Mouse (Mus musculus) olfactory bulb, adult 2 months (tissue): ENCODE measurements at regions not wholly inside any gene's neighbourhood (a gene's known extent, or its start where the extent isn't known, plus 50 kb on each side); places are given as distances from the start of the nearest gene placed in this dataset.

Source experiments
- H3K27ac ChIP-seq: fragments of 200-500 bp; 2 replicates; pipeline ENCODE4 v1.5.1; 2012; ENCODE audit warnings: low read depth, low read length; ENCODE audit not compliant: insufficient read depth
- H3K4me1 ChIP-seq: fragments of 200-500 bp; 2 replicates; pipeline ENCODE4 v1.6.1; 2012; ENCODE audit warnings: low read length; ENCODE audit not compliant: control insufficient read depth, insufficient read depth
- H3K4me3 ChIP-seq: fragments of 200-500 bp; 2 replicates; pipeline ENCODE4 v1.5.1; 2012; ENCODE audit warnings: mild to moderate bottlenecking, low read depth, low read length, moderate library complexity; ENCODE audit not compliant: insufficient read depth
- CTCF ChIP-seq: fragments of 200-500 bp; IDR thresholded peaks from 2 replicates; pipeline ENCODE4 v1.5.1; 2012; ENCODE audit warnings: low read depth, mild to moderate bottlenecking, low read length, moderate library complexity; ENCODE audit not compliant: insufficient read depth
- POLR2A ChIP-seq: fragments of 200-500 bp; IDR thresholded peaks from 2 replicates; pipeline ENCODE4 v1.6.1; 2012; ENCODE audit warnings: mild to moderate bottlenecking, low read depth, low read length, moderate library complexity; ENCODE audit not compliant: insufficient read depth
- WGBS: fragments of 180-500 bp; shearing (Covaris S2); methylation state at CpG from one replicate; pipeline ENCODE4 v1.1.7; 2018; 5-methylcytosine and 5-hydroxymethylcytosine counted together

DNA sequence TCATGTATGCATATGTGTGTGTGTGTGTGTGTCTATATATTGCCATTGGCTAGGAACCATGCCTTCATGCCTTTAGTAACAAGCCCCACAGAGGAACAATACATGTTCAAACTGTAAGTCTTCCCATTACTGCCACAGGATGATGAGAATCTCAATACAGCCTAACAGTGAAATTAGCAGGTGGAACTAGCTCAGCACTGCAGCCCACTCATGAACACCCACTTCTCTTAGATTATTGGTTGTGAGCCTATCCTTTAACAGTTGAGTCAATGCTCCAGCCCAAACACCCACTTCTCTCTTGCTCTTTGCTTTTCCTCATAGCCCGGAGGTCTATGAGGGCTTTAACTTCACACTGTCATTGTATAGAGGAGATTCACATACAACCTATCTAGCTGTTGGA, 287.5 kb upstream of the Plxna2 start:
- Histone ChIP-seq H3K4me3 (no peak overlapping the region), H3K4me1 (no peaks in the 10 kb centered on the region), H3K27ac (no peak overlapping the region)
- TF ChIP-seq POLR2A, result no peak
- TF ChIP-seq CTCF, result no peak
- 58% methylated on average over 1 of the region's 1 CpGs for WGBS

DNA sequence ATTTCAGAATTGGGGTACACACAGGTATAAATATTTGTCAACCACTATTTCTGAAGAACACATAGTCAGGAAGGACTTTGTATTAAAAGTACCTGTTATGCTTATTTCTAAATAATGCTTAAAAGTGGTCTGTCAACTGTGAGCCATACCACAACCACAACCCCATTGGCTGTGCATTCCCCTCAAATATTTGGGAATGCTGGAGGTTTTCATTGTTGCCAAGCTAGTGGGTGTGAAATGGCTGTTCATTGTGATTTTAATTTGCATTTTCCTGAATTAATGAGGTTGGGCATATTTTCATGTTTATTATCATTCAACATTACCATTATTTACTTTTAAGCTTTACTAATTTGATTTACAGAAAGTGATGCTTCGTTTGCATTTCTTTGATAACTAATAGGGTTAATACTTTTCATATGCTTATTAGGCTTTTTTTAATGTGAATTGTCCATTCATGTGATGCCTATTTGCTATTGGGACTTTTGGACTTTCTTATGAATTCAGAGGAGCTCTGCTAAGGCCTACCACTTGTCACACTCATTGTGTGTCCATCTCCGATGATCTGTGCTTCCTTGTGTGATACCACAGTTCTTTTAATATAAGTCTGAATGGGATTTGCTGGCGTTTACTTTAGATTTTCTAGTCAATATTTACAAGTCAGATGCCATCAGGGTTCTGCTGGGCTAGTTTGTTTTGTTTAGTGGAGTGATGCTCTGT, 297.5 kb upstream of the Plxna2 start:
- H3K27ac ChIP-seq, result no peak overlapping the region
- H3K4me1 ChIP-seq, result no peaks in the 10 kb centered on the region
- 65% methylated on average over 3 of the region's 3 CpGs for WGBS
- TF ChIP-seq CTCF, result no peak
- TF ChIP-seq POLR2A, result no peak
- no peak overlapping the region for H3K4me3 ChIP-seq

DNA sequence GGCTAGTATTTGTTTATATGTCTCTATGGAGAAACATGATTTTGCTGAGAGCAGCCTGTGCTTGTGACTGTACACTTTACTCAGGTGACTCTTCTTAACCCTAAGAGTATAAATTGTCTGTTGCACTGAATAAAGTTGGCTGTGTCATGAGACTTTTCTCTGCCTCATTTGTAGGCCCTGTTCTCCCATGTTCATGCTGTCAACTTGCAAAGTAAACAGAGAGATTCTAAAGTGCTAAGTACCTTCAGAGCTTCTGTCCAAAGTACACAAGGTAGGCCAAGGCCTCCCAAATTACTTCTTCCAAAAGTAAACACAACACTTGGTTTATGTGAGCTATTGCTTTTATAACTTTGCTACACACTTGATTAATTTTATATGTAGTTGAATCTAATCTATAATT, 299.7 kb upstream of the Plxna2 start:
- no peak overlapping the region for H3K27ac ChIP-seq
- no peak overlapping the region for H3K4me3 ChIP-seq
- H3K4me1 ChIP-seq, result no peaks in the 10 kb centered on the region
- no peak for TF ChIP-seq POLR2A

DNA sequence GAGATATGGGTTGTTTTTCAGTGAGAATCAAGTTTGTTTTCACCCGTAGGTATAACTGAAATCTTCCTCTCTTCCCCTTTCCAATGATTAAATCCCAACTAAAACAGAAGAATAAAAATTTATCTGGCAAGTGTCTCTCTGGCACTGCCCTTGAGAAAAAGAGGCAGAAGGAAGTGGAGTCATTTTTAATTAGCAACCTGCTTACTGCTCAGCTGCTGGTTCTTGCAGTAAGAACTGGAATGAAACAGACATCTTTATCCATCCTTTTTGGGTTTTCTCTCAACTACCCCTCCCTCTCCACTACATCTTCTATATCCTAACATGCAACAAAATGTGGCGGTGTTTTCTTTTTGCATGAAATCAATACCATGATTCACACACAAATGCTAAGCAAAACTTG, 302.4 kb upstream of the Plxna2 start:
- H3K27ac ChIP-seq, result no peak overlapping the region
- 83% methylated on average over 2 of the region's 2 CpGs for WGBS
- no peak overlapping the region for H3K4me3 ChIP-seq
- H3K4me1 ChIP-seq, result no peaks in the 10 kb centered on the region
- no peak for TF ChIP-seq POLR2A
- no peak for TF ChIP-seq CTCF

DNA sequence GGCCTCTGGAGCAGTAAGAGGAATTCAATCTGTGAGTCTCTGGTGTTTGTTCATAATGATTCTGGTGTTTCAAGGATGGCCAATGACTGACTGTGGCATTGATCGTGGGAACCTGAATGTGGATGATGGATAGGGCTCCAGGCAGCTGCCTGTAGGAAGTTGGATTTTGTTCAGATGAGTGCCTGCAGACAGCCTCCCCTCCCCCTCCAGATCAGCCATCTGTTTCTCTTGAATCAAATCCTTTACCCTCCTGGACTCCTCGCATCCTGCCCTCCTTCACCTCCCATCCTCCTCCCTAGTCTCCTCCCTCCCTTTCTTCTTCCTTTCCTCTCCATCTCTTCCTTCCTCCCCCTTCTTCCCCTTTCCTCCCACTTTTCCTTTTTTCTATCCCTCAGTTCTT, 307.6 kb upstream of the Plxna2 start:
- no peak for TF ChIP-seq CTCF
- no peak for TF ChIP-seq POLR2A
- 68% methylated on average over 2 of the region's 2 CpGs for WGBS

DNA sequence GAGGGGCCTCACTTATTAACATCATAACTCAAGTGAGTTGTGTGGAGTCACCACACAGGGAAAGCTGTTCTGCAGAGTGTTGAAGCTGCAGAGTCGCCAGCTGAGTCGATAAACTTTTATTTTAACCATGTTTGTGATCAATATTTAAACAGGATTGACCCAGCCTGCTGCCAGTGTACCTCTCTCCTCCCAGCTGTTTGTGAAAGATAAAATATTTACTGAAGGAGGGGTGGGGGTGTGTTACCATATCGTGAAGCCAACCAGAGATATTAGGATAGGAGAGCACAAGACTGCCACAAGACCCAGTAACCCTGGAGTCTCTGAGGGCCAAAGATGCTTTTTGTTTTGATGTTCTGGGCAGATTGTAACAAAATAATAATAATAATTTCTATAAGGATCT, 309.4 kb upstream of the Plxna2 start:
- Histone ChIP-seq H3K4me1 (no peaks in the 10 kb centered on the region), H3K27ac (no peak overlapping the region), H3K4me3 (no peak overlapping the region)
- 79% methylated on average over 3 of the region's 3 CpGs for WGBS
- no peak for TF ChIP-seq CTCF
- no peak for TF ChIP-seq POLR2A

More for the DNA sequence above, 307.6 kb upstream of the Plxna2 start:
- H3K27ac ChIP-seq, result no peak overlapping the region
- no peak overlapping the region for H3K4me3 ChIP-seq
- no peaks in the 10 kb centered on the region for H3K4me1 ChIP-seq

DNA sequence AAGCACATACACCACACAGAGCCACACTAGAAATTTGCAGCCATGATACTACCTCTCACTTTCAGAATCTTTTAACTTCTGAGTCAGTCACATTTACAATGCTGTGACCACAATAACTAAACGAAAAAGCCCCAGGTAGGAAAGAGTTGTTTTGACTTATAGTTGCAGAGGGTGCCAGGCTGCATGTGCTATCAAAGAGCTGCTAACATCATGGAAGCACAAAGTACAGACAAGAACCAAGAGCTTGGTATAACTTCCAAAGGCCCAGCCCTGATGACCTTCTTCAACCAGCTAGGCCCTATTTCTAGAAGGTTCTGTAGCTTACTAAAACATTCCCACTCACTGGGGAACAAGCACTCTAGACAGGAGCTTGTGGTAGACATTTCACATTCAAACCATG, 314.1 kb upstream of the Plxna2 start:
- H3K4me3 ChIP-seq, result no peak overlapping the region
- 88% methylated on average over 1 of the region's 1 CpGs for WGBS

DNA sequence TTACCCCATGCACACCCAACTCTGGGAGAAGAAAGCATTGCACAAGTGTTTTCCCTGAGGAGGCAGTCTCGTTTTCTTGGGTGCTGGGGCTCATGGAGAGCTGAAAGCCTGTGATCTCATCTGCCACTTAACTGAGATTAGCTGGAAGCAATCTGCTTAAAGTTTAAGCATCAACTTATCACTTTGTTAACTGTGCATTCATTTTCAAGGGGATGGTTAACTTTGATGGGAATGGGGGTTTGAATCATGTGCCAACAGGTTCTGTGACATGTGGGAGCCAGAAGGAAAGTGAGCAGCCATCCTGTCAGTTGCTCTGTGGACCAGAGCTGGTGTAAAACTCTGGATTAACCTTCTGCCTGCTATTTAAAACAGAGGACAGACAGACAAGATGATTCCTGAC, 315.2 kb upstream of the Plxna2 start:
- 53% methylated on average over 1 of the region's 1 CpGs for WGBS
- no peak overlapping the region for H3K4me3 ChIP-seq
- no peak for TF ChIP-seq POLR2A
- TF ChIP-seq CTCF, result no peak

More for the DNA sequence above, 314.1 kb upstream of the Plxna2 start:
- TF ChIP-seq CTCF (no peak), POLR2A (no peak)
- H3K4me1 ChIP-seq, result no peaks in the 10 kb centered on the region
- H3K27ac ChIP-seq, result no peak overlapping the region

DNA sequence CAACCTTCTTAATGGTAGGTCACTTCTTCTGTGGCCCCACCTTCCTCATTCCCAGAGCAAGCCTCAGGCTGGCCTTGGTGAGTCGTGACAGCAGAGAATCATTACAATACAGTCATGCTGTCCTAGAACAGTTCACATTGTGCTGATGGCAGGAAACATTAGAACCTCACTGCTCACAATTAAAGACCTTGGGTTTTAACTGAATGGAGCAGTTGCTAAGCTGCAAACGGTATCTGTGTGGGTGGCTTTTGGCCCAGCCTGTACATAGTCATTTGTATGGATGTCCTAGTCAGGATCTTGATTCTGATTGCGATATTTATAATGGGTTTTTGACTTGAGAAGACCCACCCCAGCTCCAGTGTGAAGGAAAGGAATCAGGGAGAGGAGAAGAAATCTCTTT, 336.1 kb upstream of the Plxna2 start:
- TF ChIP-seq CTCF (no peak), POLR2A (no peak)
- 31% methylated on average over 3 of the region's 3 CpGs for WGBS
- H3K27ac ChIP-seq, result no peak overlapping the region
- no peak overlapping the region for H3K4me3 ChIP-seq
- H3K4me1 ChIP-seq, result no peaks in the 10 kb centered on the region

More for the DNA sequence above, 315.2 kb upstream of the Plxna2 start:
- no peak overlapping the region for H3K27ac ChIP-seq
- no peaks in the 10 kb centered on the region for H3K4me1 ChIP-seq

DNA sequence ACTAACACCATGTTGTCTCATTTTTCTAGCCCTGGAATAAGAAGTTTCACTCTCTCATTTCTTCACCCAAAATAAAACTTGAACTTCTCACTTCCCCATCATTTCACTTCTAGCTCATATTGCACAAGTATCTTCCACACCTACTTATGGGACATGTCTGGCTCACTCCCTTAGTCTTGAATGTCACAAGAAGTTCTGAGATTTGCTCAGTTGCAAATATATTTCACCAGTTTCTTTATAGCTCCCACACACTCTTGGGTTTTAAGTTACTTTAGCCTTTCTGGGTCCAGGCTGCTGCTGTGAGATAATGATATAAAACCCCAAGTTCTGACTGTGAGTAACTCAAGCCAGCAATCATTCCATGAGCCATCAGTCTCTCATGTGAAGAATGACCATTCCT, 350.0 kb upstream of the Plxna2 start:
- Histone ChIP-seq H3K4me1 (no peaks in the 10 kb centered on the region), H3K27ac (no peak overlapping the region), H3K4me3 (no peak overlapping the region)
- TF ChIP-seq POLR2A, result no peak
